Mouse (Mus musculus) hindbrain, embryonic 15.5 days (tissue): ENCODE data around the gene Cdk1. TPM values are rescaled to one million over a fixed set of nuclear protein-coding genes. Genes with fewer than 3 reads are reported as not detected.

Source experiments
- ATAC-seq: fragments of 200-750 bp; cut with Nextera tagmentation; 2 replicates; pipeline ENCODE4 v1.8.0; 2017; ENCODE audit warnings: low read depth, moderate number of reproducible peaks, moderate TSS enrichment; ENCODE audit not compliant: low FRiP score
- H3K27ac ChIP-seq: fragments of 300-500 bp; sonication (generic); replicated peaks from 2 replicates; pipeline ENCODE4 v1.5.1; 2015; ENCODE audit warnings: mild to moderate bottlenecking, inconsistent platforms
- H3K27me3 ChIP-seq: fragments of 300-500 bp; sonication (generic); 2 replicates; pipeline ENCODE4 v1.6.1; 2015; ENCODE audit warnings: control low read depth, inconsistent platforms
- H3K36me3 ChIP-seq: fragments of 300-500 bp; sonication (generic); 2 replicates; pipeline ENCODE4 v1.6.1; 2015; ENCODE audit warnings: control low read depth, inconsistent platforms
- H3K4me1 ChIP-seq: fragments of 300-500 bp; sonication (generic); replicated peaks from 2 replicates; pipeline ENCODE4 v1.6.1; 2015; ENCODE audit warnings: control low read depth, inconsistent platforms
- H3K4me2 ChIP-seq: fragments of 300-500 bp; sonication (generic); 2 replicates; pipeline ENCODE4 v1.6.1; 2015; ENCODE audit warnings: moderate library complexity, mild to moderate bottlenecking, inconsistent platforms
- H3K4me3 ChIP-seq: fragments of 300-500 bp; sonication (generic); 2 replicates; pipeline ENCODE4 v1.5.1; 2015; ENCODE audit warnings: mild to moderate bottlenecking, inconsistent platforms
- H3K9ac ChIP-seq: fragments of 300-500 bp; sonication (generic); 2 replicates; pipeline ENCODE4 v1.6.1; 2015; ENCODE audit warnings: inconsistent platforms
- H3K9me3 ChIP-seq: fragments of 300-500 bp; sonication (generic); 2 replicates; pipeline ENCODE4 v1.6.1; 2016; ENCODE audit warnings: control low read depth, inconsistent platforms
- WGBS: fragments of 180-500 bp; shearing (Covaris S2); methylation state at CpG from one replicate; pipeline ENCODE4 v1.1.7; 2015; 5-methylcytosine and 5-hydroxymethylcytosine counted together
- polyA plus RNA-seq: library from polyadenylated mRNA; unstranded; fragments of >200 nt; fragmentation: Nextera tagmentation; extraction: Ambion mirVana; gene quantifications from 2 replicates; pipeline ENCODE4 v1.2.1, GENCODE M21; 2015

Gene Cdk1
- polyA plus RNA-seq, 1 experiment from 2014 or later = 77.9 TPM

GRCm38 (mm10) chr10:69340001-69340400 lies 12.7 kb downstream of the Cdk1 start:
- Histone ChIP-seq H3K9ac (no peak overlapping the region), H3K9me3 (no peaks in the 10 kb centered on the region), H3K27ac (no peak overlapping the region), H3K27me3 (no peaks in the 10 kb centered on the region), H3K36me3 (no peaks in the 10 kb centered on the region; the same call in 1 of the 2 replicates), H3K4me3 (no peak overlapping the region), H3K4me1 (peaks cover 9% of the 10 kb centered on the region), H3K4me2 (no peak overlapping the region)
- ATAC-seq = no peak
- WGBS = 96% methylated on average over 6 of the region's 6 CpGs

- no peak overlapping the region for H3K9ac ChIP-seq
- H3K36me3 ChIP-seq = no peaks in the 10 kb centered on the region; the same call in 1 of the 2 replicates
- no peak overlapping the region for H3K4me2 ChIP-seq
- no peaks in the 10 kb centered on the region for H3K9me3 ChIP-seq
- H3K4me1 ChIP-seq = peaks cover 19% of the 10 kb centered on the region
- no peak overlapping the region for H3K4me3 ChIP-seq
- no peak overlapping the region for H3K27ac ChIP-seq
- no peak for ATAC-seq
- WGBS = 91% methylated on average over 11 of the region's 11 CpGs
- H3K27me3 ChIP-seq = no peaks in the 10 kb centered on the region
These were observed 16.5 kb downstream of the Cdk1 start for GRCm38 (mm10) chr10:69336219-69336618.

GRCm38 (mm10) chr10:69335611-69336010 lies 17.1 kb downstream of the Cdk1 start:
- peak; percentile 47; the same call in 1 of the 2 replicates for ATAC-seq
- no peaks in the 10 kb centered on the region for H3K9me3 ChIP-seq
- H3K27ac ChIP-seq = peak overlapping the region; percentile 61

GRCm38 (mm10) chr10:69335195-69335536 lies 17.6 kb downstream of the Cdk1 start:
- 29% methylated on average over 7 of the region's 7 CpGs for WGBS
- no peaks in the 10 kb centered on the region; the same call in 1 of the 2 replicates for H3K36me3 ChIP-seq
- H3K4me3 ChIP-seq = no peak overlapping the region
- no peak overlapping the region for H3K9ac ChIP-seq
- no peak overlapping the region for H3K4me2 ChIP-seq
- peaks cover 19% of the 10 kb centered on the region for H3K4me1 ChIP-seq
- H3K27ac ChIP-seq = peak overlapping the region; percentile 61
- no peaks in the 10 kb centered on the region for H3K27me3 ChIP-seq
- peak; percentile 51; the same call in 1 of the 2 replicates for ATAC-seq
- no peaks in the 10 kb centered on the region for H3K9me3 ChIP-seq

More at GRCm38 (mm10) chr10:69335611-69336010, 17.1 kb downstream of the Cdk1 start:
- no peak overlapping the region for H3K9ac ChIP-seq
- H3K36me3 ChIP-seq = no peaks in the 10 kb centered on the region; the same call in 1 of the 2 replicates
- peaks cover 19% of the 10 kb centered on the region for H3K4me1 ChIP-seq
- no peaks in the 10 kb centered on the region for H3K27me3 ChIP-seq
- H3K4me3 ChIP-seq = no peak overlapping the region
- H3K4me2 ChIP-seq = no peak overlapping the region
- 84% methylated on average over 4 of the region's 4 CpGs for WGBS

- no peaks in the 10 kb centered on the region for H3K9me3 ChIP-seq
- H3K9ac ChIP-seq = no peak overlapping the region
- H3K4me3 ChIP-seq = no peak overlapping the region
- H3K36me3 ChIP-seq = no peaks in the 10 kb centered on the region; the same call in 1 of the 2 replicates
- H3K4me2 ChIP-seq = no peak overlapping the region
- WGBS = 56% methylated on average over 16 of the region's 16 CpGs
- no peaks in the 10 kb centered on the region for H3K27me3 ChIP-seq
- peaks cover 19% of the 10 kb centered on the region for H3K4me1 ChIP-seq
- no peak for ATAC-seq
- H3K27ac ChIP-seq = peak overlapping the region; percentile 22
These were observed 18.2 kb downstream of the Cdk1 start for GRCm38 (mm10) chr10:69334271-69335194.

GRCm38 (mm10) chr10:69333212-69333611 lies 19.5 kb downstream of the Cdk1 start:
- Histone ChIP-seq H3K27me3 (no peaks in the 10 kb centered on the region), H3K4me2 (no peak overlapping the region), H3K9me3 (no peaks in the 10 kb centered on the region), H3K4me1 (peaks cover 25% of the 10 kb centered on the region), H3K9ac (no peak overlapping the region), H3K36me3 (no peaks in the 10 kb centered on the region; the same call in 1 of the 2 replicates), H3K27ac (no peak overlapping the region), H3K4me3 (no peak overlapping the region)
- no peak for ATAC-seq
- 88% methylated on average over 11 of the region's 11 CpGs for WGBS

GRCm38 (mm10) chr10:69331231-69331630 lies 21.5 kb downstream of the Cdk1 start:
- Histone ChIP-seq H3K36me3 (no peaks in the 10 kb centered on the region), H3K9me3 (no peaks in the 10 kb centered on the region), H3K27ac (no peak overlapping the region), H3K4me3 (no peak overlapping the region), H3K4me1 (peaks cover 25% of the 10 kb centered on the region), H3K27me3 (no peaks in the 10 kb centered on the region), H3K4me2 (no peak overlapping the region), H3K9ac (no peak overlapping the region)
- ATAC-seq = no peak
- 84% methylated on average over 6 of the region's 6 CpGs for whole genome bisulfite sequencing

- Histone ChIP-seq H3K4me2 (no peak overlapping the region), H3K36me3 (no peaks in the 10 kb centered on the region), H3K9ac (no peak overlapping the region), H3K9me3 (no peaks in the 10 kb centered on the region), H3K27ac (0 out of 2 replicates have a peak overlapping the region, but pooled peaks have one; percentile 38), H3K4me3 (no peak overlapping the region), H3K4me1 (peaks cover 6% of the 10 kb centered on the region; the same call in 1 of the 2 replicates), H3K27me3 (no peaks in the 10 kb centered on the region)
- peak; percentile 57; the same call in 1 of the 2 replicates for ATAC-seq
- WGBS = 52% methylated on average over 4 of the region's 4 CpGs
These were observed 24.1 kb downstream of the Cdk1 start for GRCm38 (mm10) chr10:69328656-69329046.

GRCm38 (mm10) chr10:69328029-69328655 lies 24.6 kb downstream of the Cdk1 start:
- no peaks in the 10 kb centered on the region for H3K9me3 ChIP-seq
- H3K27ac ChIP-seq = 0 out of 2 replicates have a peak overlapping the region, but pooled peaks have one; percentile 38
- H3K9ac ChIP-seq = no peak overlapping the region
- H3K36me3 ChIP-seq = no peaks in the 10 kb centered on the region
- ATAC-seq = no peak
- no peaks in the 10 kb centered on the region for H3K27me3 ChIP-seq
- H3K4me1 ChIP-seq = peaks cover 6% of the 10 kb centered on the region; the same call in 1 of the 2 replicates
- H3K4me3 ChIP-seq = no peak overlapping the region
- WGBS = 85% methylated on average over 12 of the region's 12 CpGs
- H3K4me2 ChIP-seq = no peak overlapping the region

- Histone ChIP-seq H3K27me3 (no peaks in the 10 kb centered on the region), H3K4me3 (no peak overlapping the region), H3K4me1 (peaks cover 6% of the 10 kb centered on the region; the same call in 1 of the 2 replicates), H3K36me3 (no peaks in the 10 kb centered on the region), H3K27ac (no peak overlapping the region), H3K4me2 (no peak overlapping the region), H3K9me3 (no peaks in the 10 kb centered on the region), H3K9ac (no peak overlapping the region)
- 66% methylated on average over 8 of the region's 8 CpGs for WGBS
- no peak for ATAC-seq
These were observed 25.4 kb downstream of the Cdk1 start for GRCm38 (mm10) chr10:69327362-69327761.

- WGBS = 64% methylated on average over 3 of the region's 3 CpGs
- no peaks in the 10 kb centered on the region for H3K27me3 ChIP-seq
- ATAC-seq = peak; percentile 57
- no peak overlapping the region for H3K4me3 ChIP-seq
- no peaks in the 10 kb centered on the region for H3K9me3 ChIP-seq
- H3K27ac ChIP-seq = no peak overlapping the region
- no peak overlapping the region for H3K9ac ChIP-seq
- no peak overlapping the region for H3K4me2 ChIP-seq
- no peaks in the 10 kb centered on the region for H3K36me3 ChIP-seq
- peaks cover 6% of the 10 kb centered on the region; the same call in 1 of the 2 replicates for H3K4me1 ChIP-seq
These were observed 26.3 kb downstream of the Cdk1 start for GRCm38 (mm10) chr10:69326433-69326832.

- Histone ChIP-seq H3K27ac (no peak overlapping the region), H3K4me2 (no peak overlapping the region), H3K4me3 (no peak overlapping the region), H3K27me3 (no peaks in the 10 kb centered on the region), H3K9me3 (no peaks in the 10 kb centered on the region), H3K36me3 (no peaks in the 10 kb centered on the region), H3K9ac (no peak overlapping the region), H3K4me1 (peaks cover 6% of the 10 kb centered on the region; the same call in 1 of the 2 replicates)
- ATAC-seq = no peak
- WGBS = 89% methylated on average over 7 of the region's 7 CpGs
These were observed 27.9 kb downstream of the Cdk1 start for GRCm38 (mm10) chr10:69324816-69325215.
